In the genomic region with DNA sequence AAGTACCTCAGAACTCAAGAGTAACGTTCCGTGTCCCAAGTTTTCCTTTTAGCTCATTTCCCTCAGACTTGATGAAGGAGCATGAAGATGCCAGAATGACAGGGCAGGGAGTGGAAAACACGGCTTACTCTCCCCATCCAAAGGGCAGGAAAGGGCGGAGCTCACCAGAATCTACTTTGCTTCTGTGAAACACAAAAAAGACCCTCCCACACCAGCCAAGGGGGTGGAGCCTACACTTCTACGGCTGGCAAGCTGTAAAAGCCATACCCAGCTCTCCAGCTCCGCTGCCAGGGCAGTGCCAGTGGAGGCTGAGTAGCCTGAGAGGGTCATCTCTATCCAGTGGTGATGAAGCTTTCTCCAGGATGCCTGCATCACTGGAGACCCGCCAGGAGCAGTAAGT, we compare ENCODE assay signal across 14 mouse cellular contexts. TPM values are rescaled to one million over a fixed set of nuclear protein-coding genes. Genes with fewer than 3 reads are reported as not detected.
DNase-seq lines count a peak whose midpoint lies in the region; ATAC-seq and TF ChIP-seq lines count a peak whose summit lies in the region.
"Had no signal": no experiment of that assay in that cellular context is flagged by ENCODE, and none has a peak within 500 bp of the region (broad histone marks: within the 10 kb centered on the region; RNA-seq: fewer than 3 reads in every experiment).

No protein-coding gene starts in this region.

- no peak for TF ChIP-seq CTCF in hindbrain, postnatal 0 days (IDR thresholded peaks at IDR 0.05; ENCODE audit: low read depth)
- TF ChIP-seq CTCF in midbrain, postnatal 0 days (IDR thresholded peaks at IDR 0.05), result no peak

- no peaks in the 10 kb centered on the region for H3K4me1 ChIP-seq in hindbrain, postnatal 0 days (ENCODE audit: insufficient read depth, low read length)
- H3K4me1 ChIP-seq in hindbrain, embryonic 16.5 days (ENCODE audit: control insufficient read depth, insufficient read depth, low read depth, low read length), result no peaks in the 10 kb centered on the region
- no peaks in the 10 kb centered on the region for H3K4me1 ChIP-seq in midbrain, embryonic 14.5 days (ENCODE audit: control insufficient read depth, insufficient read depth, low read length)
- H3K4me1 ChIP-seq in midbrain, postnatal 0 days (ENCODE audit: insufficient read depth, low read length), result no peaks in the 10 kb centered on the region
- H3K4me1 ChIP-seq in hindbrain, embryonic 10.5 days (replicated peaks), result 0 out of 2 replicates have a peak, but pooled peaks cover 4% of the 10 kb centered on the region

- H3K27me3 ChIP-seq in hindbrain, postnatal 0 days (ENCODE audit: insufficient read depth, low read length), result no peaks in the 10 kb centered on the region
- H3K27me3 ChIP-seq in hindbrain, embryonic 16.5 days (replicated peaks; ENCODE audit: control insufficient read depth, insufficient read depth, low read length), result no peaks in the 10 kb centered on the region
- H3K27me3 ChIP-seq in midbrain, embryonic 14.5 days (ENCODE audit: control insufficient read depth, insufficient read depth, low read length), result no peaks in the 10 kb centered on the region
- no peaks in the 10 kb centered on the region for H3K27me3 ChIP-seq in midbrain, postnatal 0 days (ENCODE audit: insufficient read depth, low read length)
- H3K27me3 ChIP-seq in hindbrain, embryonic 10.5 days (ENCODE audit: insufficient read depth, poor library complexity, severe bottlenecking), result no peaks in the 10 kb centered on the region

- no peak overlapping the region for H3K4me3 ChIP-seq in hindbrain, postnatal 0 days (ENCODE audit: low read length)
- H3K4me3 ChIP-seq in hindbrain, embryonic 16.5 days (ENCODE audit: low read length), result no peak overlapping the region
- no peak overlapping the region for H3K4me3 ChIP-seq in midbrain, embryonic 14.5 days (replicated peaks; ENCODE audit: low read depth, low read length)
- no peak overlapping the region for H3K4me3 ChIP-seq in midbrain, postnatal 0 days (ENCODE audit: low read depth, low read length)
- H3K4me3 ChIP-seq in hindbrain, embryonic 10.5 days, result no peak overlapping the region

- no peak overlapping the region for H3K9ac ChIP-seq in hindbrain, postnatal 0 days (replicated peaks; ENCODE audit: low read length)
- H3K9ac ChIP-seq in hindbrain, embryonic 16.5 days (ENCODE audit: low read depth, low read length), result no peak overlapping the region
- no peak overlapping the region for H3K9ac ChIP-seq in midbrain, embryonic 14.5 days (replicated peaks; ENCODE audit: low read length)
- H3K9ac ChIP-seq in midbrain, postnatal 0 days (replicated peaks; ENCODE audit: low read length, poor library complexity, severe bottlenecking), result no peak overlapping the region

- H3K4me2 ChIP-seq in hindbrain, postnatal 0 days (ENCODE audit: low read depth, low read length), result no peak overlapping the region
- no peak overlapping the region for H3K4me2 ChIP-seq in hindbrain, embryonic 16.5 days (ENCODE audit: low read length)
- no peak overlapping the region for H3K4me2 ChIP-seq in midbrain, embryonic 14.5 days (ENCODE audit: low read length)
- no peak overlapping the region for H3K4me2 ChIP-seq in midbrain, postnatal 0 days (ENCODE audit: low read depth, low read length, poor library complexity, severe bottlenecking)

- no peak for DNase-seq in hindbrain, postnatal 0 days (ENCODE audit: low spot score)
- DNase-seq in midbrain, embryonic 14.5 days, result no peak
- DNase-seq in midbrain, postnatal 0 days (ENCODE audit: low spot score), result no peak
- DNase-seq in T-cell, adult 2 months (ENCODE audit: low spot score), result peak; percentile 66
- peak; percentile 85 for DNase-seq in naive thymus-derived CD4-positive, alpha-beta T cell, adult 2 months (ENCODE audit: low read depth)
- DNase-seq in hindbrain, embryonic 10.5 days (ENCODE audit: low spot score), result no peak
- no peak for DNase-seq in left cerebral cortex, adult 11 months (ENCODE audit: low spot score)
- DNase-seq: adrenal gland, adult 2 months; cerebellum, postnatal 10 days; heart, postnatal 4 days; kidney, adult 8-10 months; right cerebral cortex, postnatal 4 days had no signal

- no peak overlapping the region for H3K27ac ChIP-seq in hindbrain, postnatal 0 days
- no peak overlapping the region for H3K27ac ChIP-seq in hindbrain, embryonic 16.5 days (ENCODE audit: low read depth, low read length)
- no peak overlapping the region for H3K27ac ChIP-seq in midbrain, embryonic 14.5 days (replicated peaks; ENCODE audit: low read depth, low read length)
- no peak overlapping the region for H3K27ac ChIP-seq in midbrain, postnatal 0 days (ENCODE audit: low read depth, low read length)
- H3K27ac ChIP-seq in hindbrain, embryonic 10.5 days, result no peak overlapping the region

- H3K36me3 ChIP-seq in hindbrain, postnatal 0 days (ENCODE audit: insufficient read depth, low read length), result no peaks in the 10 kb centered on the region
- no peaks in the 10 kb centered on the region for H3K36me3 ChIP-seq in hindbrain, embryonic 16.5 days (ENCODE audit: control insufficient read depth, insufficient read depth, low read length)
- H3K36me3 ChIP-seq in midbrain, embryonic 14.5 days (ENCODE audit: control insufficient read depth, insufficient read depth, low read length), result no peaks in the 10 kb centered on the region
- no peaks in the 10 kb centered on the region for H3K36me3 ChIP-seq in midbrain, postnatal 0 days (ENCODE audit: insufficient read depth, low read length)
- no peaks in the 10 kb centered on the region for H3K36me3 ChIP-seq in hindbrain, embryonic 10.5 days

- H3K9me3 ChIP-seq in hindbrain, postnatal 0 days (ENCODE audit: low read length), result no peaks in the 10 kb centered on the region
- H3K9me3 ChIP-seq in hindbrain, embryonic 16.5 days (ENCODE audit: control insufficient read depth, low read length), result no peaks in the 10 kb centered on the region
- no peaks in the 10 kb centered on the region for H3K9me3 ChIP-seq in midbrain, embryonic 14.5 days (ENCODE audit: control insufficient read depth, low read length)
- H3K9me3 ChIP-seq in midbrain, postnatal 0 days (ENCODE audit: low read length), result no peaks in the 10 kb centered on the region
- H3K9me3 ChIP-seq in hindbrain, embryonic 10.5 days, result no peaks in the 10 kb centered on the region

- WGBS in hindbrain, postnatal 0 days, result 64% methylated on average over 7 of the region's 7 CpGs
- 70% methylated on average over 7 of the region's 7 CpGs for WGBS in hindbrain, embryonic 16.5 days
- WGBS in midbrain, embryonic 14.5 days, result 67% methylated on average over 7 of the region's 7 CpGs
- WGBS in midbrain, postnatal 0 days, result 66% methylated on average over 7 of the region's 7 CpGs
- 62% methylated on average over 7 of the region's 7 CpGs for WGBS in hindbrain, embryonic 10.5 days

- ATAC-seq in hindbrain, postnatal 0 days, result peak; percentile 5; the same call in 1 of the 2 replicates
- ATAC-seq in hindbrain, embryonic 16.5 days, result no peak
- ATAC-seq in midbrain, embryonic 14.5 days (ENCODE audit: low FRiP score, low TSS enrichment), result 0 out of 2 replicates have a peak, but pooled peaks have one; percentile 31
- no peak for ATAC-seq in midbrain, postnatal 0 days (ENCODE audit: low FRiP score)

RNA-seq across cellular contexts. Expression of a gene that starts 44.4 kb away (rescaled TPM):
- total RNA-seq in hindbrain, postnatal 0 days (2014; rRNA removed), result 7.2 and 7.7 TPM in 2 replicates
- polyA plus RNA-seq in hindbrain, postnatal 0 days (2015; fragmentation: Nextera tagmentation; extraction: Ambion mirVana), result 4.7 and 5.3 TPM in 2 replicates
- 3.6 and 5.4 TPM in 2 replicates for polyA plus RNA-seq in hindbrain, embryonic 16.5 days (2015; fragmentation: Nextera tagmentation; extraction: Ambion mirVana)
- polyA plus RNA-seq in midbrain, embryonic 14.5 days (2014; fragmentation: Nextera tagmentation; extraction: Ambion mirVana), result 1.4 and 2.0 TPM in 2 replicates
- 10.0 and 16.2 TPM in 2 replicates for total RNA-seq in midbrain, postnatal 0 days (2014; rRNA removed)
- 2.3 and 3.7 TPM in 2 replicates for polyA plus RNA-seq in midbrain, postnatal 0 days (2015; fragmentation: Nextera tagmentation; extraction: Ambion mirVana)
- 7.2 and 8.3 TPM in 2 replicates for polyA plus RNA-seq in hindbrain, embryonic 10.5 days (2016; fragmentation: Nextera tagmentation; extraction: Ambion mirVana)
- total RNA-seq: megakaryocyte progenitor cell, adult 5-6 weeks had no signal

Comparison
In these comparisons a context has a peak if more than half of its experiments do, and no peak if none do; other contexts are left out.
1. ATAC-seq: peak in hindbrain, postnatal 0 days (single experiment) and midbrain, embryonic 14.5 days (single experiment); none in hindbrain, embryonic 16.5 days (single experiment) and midbrain, postnatal 0 days (single experiment).
2. DNase-seq: peak in T-cell, adult 2 months (single experiment) and naive thymus-derived CD4-positive, alpha-beta T cell, adult 2 months (single experiment); none in hindbrain, postnatal 0 days (single experiment), midbrain, embryonic 14.5 days (single experiment), midbrain, postnatal 0 days (single experiment), hindbrain, embryonic 10.5 days (single experiment) and left cerebral cortex, adult 11 months (single experiment).